Mouse (Mus musculus): ENCODE data around the gene Slk. TPM values are rescaled to one million over a fixed set of nuclear protein-coding genes. Genes with fewer than 3 reads are reported as not detected.

The Slk gene
- polyA plus RNA-seq (2012; rRNA removed), result 19.0 and 20.1 TPM in 2 replicates

GRCm38 (mm10) chr19:47579225-47579787, at the start of gene Slk:
Gene Slk (plus strand): TSS chr19:47579678.

GRCm38 (mm10) chr19:47537300-47537792, 42.1 kb upstream of the Slk start, which contains the start of gene Stn1:
Gene Stn1 (minus strand): TSS chr19:47537507.

GRCm38 (mm10) chr19:47691994-47692393, 112.5 kb downstream of the Slk start, which contains the start of gene Col17a1:
Gene Col17a1 (minus strand): TSS chr19:47692094.

Other genes starting within 250 kb of the Slk start
- 1.6 and 1.7 TPM in 2 replicates for gene Sh3pxd2a, start 115.3 kb upstream of the Slk start, polyA plus RNA-seq (2012; rRNA removed)
- gene Stn1, start 42.2 kb upstream of the Slk start, polyA plus RNA-seq (2012; rRNA removed), result 6.5 and 6.6 TPM in 2 replicates
- gene Col17a1, start 112.4 kb downstream of the Slk start, polyA plus RNA-seq (2012; rRNA removed), result 0.08 and 0.15 TPM in 2 replicates
- 36.9 and 39.7 TPM in 2 replicates for gene Sfr1, start 152.0 kb downstream of the Slk start, polyA plus RNA-seq (2012; rRNA removed)